Mouse (Mus musculus) spleen, adult 2 months (tissue): ENCODE data around the gene Pigm.

Source experiments
- CTCF ChIP-seq: fragments of 200-500 bp; IDR thresholded peaks from 2 replicates; pipeline ENCODE4 v1.5.1; 2011; ENCODE audit warnings: mild to moderate bottlenecking, inconsistent platforms; ENCODE audit not compliant: insufficient read depth, insufficient read length, insufficient replicate concordance; ENCODE audit errors: extremely low read depth
- POLR2A ChIP-seq: fragments of 200-500 bp; IDR thresholded peaks from 2 replicates; pipeline ENCODE4 v1.6.1; 2011; ENCODE audit warnings: low read depth, low read length, inconsistent platforms

- TF ChIP-seq CTCF, result no peak
- TF ChIP-seq POLR2A, result no peak
These were observed 24.3 kb upstream of the Pigm start for GRCm38 (mm10) chr1:172352001-172352400.
